Mouse (Mus musculus): Measurements from ENCODE around the gene Gna11.

Gna11 gene

GRCm38 (mm10) chr10:81485060-81485449 lies 59.9 kb downstream of the Gna11 start:
- no peak for DNase-seq (ENCODE audit: low spot score in 2 of 2)

DNA sequence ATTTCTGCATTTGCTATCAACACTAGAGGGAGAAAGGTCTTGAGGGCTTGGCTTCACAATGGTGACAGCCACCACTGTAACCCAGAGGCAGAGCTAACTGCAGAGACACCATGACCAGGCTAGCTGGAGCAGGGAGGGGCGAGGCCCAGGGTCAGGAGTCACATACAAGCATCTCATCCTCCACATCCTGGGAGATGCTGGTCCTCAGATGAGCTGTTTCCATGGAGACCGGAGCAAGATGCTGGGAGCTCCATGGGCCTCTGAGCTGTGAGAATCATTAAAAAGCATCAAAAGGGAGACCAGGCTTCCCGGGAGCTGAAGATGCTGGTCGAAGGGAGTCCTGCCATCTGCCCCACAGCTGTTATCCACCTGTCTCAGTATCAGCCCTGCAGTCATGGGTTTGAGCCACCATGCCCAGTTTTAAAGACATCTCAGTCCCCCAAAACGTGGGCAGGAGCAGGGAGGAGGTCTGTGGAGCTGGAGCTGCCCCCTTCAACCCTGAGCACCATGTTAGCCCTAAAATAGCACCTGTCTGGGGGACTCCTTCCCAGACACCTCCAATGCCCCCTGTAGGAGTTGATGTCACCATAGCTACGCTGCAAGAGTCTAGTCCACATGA lies 60.4 kb downstream of the Gna11 start:
- no peak for DNase-seq (ENCODE audit: low spot score in 2 of 2)

GRCm38 (mm10) chr10:81483983-81484382 lies 61.0 kb downstream of the Gna11 start:
- DNase-seq (ENCODE audit: low spot score in 2 of 2), result no peak

DNA sequence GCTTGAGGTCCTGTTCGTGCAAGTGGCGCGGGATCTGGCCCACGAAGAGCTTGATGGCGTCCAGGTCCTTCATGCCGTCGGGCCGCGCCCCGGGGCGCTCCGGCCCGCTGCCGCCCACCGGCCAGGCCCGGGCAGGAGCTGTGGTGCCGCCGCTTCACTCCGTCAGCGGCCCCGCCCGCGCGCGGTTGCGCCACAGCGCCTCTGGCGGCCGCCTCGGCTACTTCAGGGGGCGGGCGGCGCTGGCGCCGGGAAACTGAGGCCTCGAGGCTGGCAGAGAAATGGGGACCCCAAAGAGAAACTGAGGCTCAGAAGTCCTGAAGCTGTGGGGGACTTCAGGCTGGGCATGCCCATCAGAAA lies 62.5 kb downstream of the Gna11 start, which contains the start of gene Celf5:
Gene Celf5, minus strand, starts transcription at position 177 of the 357 bp plus-strand sequence.
- peak in 1 of 2 experiments; percentile 34 for DNase-seq (ENCODE audit: low spot score in 2 of 2)

DNA sequence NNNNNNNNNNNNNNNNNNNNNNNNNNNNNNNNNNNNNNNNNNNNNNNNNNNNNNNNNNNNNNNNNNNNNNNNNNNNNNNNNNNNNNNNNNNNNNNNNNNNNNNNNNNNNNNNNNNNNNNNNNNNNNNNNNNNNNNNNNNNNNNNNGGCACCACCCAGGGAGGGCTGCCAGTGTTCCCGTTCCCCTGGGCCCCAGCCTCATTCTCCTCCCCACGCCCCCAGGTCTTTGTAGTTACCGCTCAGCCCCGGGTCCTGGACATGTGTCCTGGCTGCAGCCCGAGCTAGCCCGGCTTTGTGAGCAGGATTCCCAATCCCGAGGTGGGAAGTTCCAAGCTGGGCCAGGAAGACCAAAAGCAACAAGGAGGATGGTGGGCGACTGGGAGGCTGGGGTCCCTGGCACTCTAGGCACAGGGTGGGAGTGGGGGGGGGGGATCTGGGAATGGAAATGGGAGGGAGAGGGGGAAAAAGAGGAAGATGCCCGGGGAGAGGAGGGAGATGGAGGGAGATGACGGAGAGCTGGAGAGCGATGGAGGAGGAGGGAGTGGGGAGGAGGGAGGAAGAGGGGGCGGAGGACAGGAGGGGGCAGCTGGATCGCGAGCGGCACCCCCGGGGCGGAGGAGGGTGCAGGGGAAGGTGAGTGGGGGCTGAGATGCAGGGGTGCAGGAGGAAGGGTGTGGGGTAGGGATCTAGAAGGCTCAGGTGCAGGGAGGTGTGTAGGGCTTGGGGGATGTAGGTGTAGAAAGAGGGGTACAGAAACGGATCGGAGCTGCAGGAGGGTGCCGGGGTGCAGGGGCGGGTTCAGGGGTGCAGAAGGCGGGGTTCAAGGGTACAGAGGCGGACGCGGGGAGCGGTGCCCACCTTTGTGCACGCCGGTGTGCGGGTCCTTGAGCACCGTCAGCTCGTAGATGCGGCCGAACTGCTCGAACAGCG lies 63.1 kb downstream of the Gna11 start:
- peak in 1 of 2 experiments; percentile 17 for DNase-seq (ENCODE audit: low spot score in 2 of 2)

Measured in urinary bladder, postnatal 4 days (tissue).